Mouse (Mus musculus): ENCODE results near the gene Tnnt1. TPM values are rescaled to one million over a fixed set of nuclear protein-coding genes. Genes with fewer than 3 reads are reported as not detected.

Gene Tnnt1
- polyA plus RNA-seq, 1 experiment from 2014 or later = 64.7 TPM

DNA sequence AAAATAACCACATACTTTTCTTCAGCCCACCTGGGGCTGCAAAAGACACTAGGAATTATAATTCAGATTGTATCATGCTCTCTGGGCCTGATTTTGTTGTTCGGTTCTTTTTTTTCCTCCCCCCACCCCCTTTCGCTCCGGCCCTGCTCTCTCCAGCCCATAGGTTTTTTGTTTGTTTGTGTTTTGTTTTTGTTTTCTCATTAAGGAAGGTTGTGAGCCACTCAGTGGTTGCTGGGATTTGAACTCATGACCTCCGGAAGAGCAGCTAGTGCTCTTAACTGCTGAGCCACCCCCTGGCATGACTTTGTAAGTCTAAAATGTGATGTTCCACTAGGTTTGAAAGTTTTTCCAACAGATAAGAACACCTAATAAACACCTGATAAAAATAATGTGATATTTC, 13.1 kb downstream of the Tnnt1 start:
- H3K9me3 ChIP-seq (ENCODE audit: control insufficient read depth, low read length) = no peaks in the 10 kb centered on the region
- no peak overlapping the region for H3K4me3 ChIP-seq (ENCODE audit: low read depth, low read length)
- H3K36me3 ChIP-seq (ENCODE audit: control insufficient read depth, insufficient read depth, low read length) = no peaks in the 10 kb centered on the region
- H3K4me1 ChIP-seq (ENCODE audit: control insufficient read depth, insufficient read depth, low read length) = peaks cover 12% of the 10 kb centered on the region; the same call in 1 of the 2 replicates
- no peak overlapping the region for H3K9ac ChIP-seq (ENCODE audit: low read length)
- ATAC-seq (ENCODE audit: insufficient number of reproducible peaks, low FRiP score, low TSS enrichment, low read depth) (no peak), DNase-seq (ENCODE audit: low spot score) (no peak)
- no peak overlapping the region for H3K4me2 ChIP-seq (ENCODE audit: low read depth, severe bottlenecking)
- no peaks in the 10 kb centered on the region for H3K27me3 ChIP-seq (ENCODE audit: control insufficient read depth, insufficient read depth, low read length)
- 83% methylated on average over 4 of the region's 4 CpGs for WGBS
- H3K27ac ChIP-seq (replicated peaks; ENCODE audit: low read depth, low read length) = no peak overlapping the region

DNA sequence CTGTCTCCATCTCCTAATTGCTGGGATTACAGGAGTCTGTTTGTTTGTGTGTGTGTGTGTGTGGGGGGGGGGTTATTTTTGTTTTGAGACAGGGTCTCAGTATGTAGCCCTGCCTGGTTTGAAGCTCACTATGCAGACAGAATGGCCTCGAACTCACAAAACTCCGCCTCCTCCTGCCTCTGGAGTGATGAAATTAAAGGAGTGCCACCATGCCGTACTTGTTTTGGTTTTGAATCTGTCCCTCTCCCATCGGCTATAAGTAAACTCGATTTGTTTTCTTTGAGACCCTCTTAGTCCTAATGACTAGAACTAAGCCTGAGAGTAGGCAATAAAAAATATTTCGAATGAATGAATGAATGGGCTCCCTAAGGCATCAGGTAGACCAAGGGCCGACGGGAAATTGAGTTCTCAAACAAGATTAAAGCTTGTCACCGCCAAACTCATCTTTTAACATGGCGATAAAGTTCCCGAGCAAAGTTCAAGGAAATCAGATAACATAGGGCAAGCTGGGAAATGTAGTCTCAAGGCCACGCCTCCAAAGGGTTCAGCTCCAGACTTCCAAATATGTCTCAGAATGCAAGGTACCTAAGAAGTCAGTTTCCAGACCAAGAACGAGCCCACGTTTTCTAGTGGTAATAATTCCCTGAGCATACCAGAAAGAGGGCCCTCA, 13.6 kb downstream of the Tnnt1 start:
- H3K4me2 ChIP-seq (ENCODE audit: low read depth, severe bottlenecking) = peak overlapping the region; percentile 61
- no peak overlapping the region for H3K9ac ChIP-seq (ENCODE audit: low read length)
- H3K4me3 ChIP-seq (ENCODE audit: low read depth, low read length) = peak overlapping the region; percentile 73
- H3K9me3 ChIP-seq (ENCODE audit: control insufficient read depth, low read length) = no peaks in the 10 kb centered on the region
- DNase-seq (ENCODE audit: low spot score) (peak; percentile 44), ATAC-seq (ENCODE audit: insufficient number of reproducible peaks, low FRiP score, low TSS enrichment, low read depth) (no peak)
- H3K27ac ChIP-seq (replicated peaks; ENCODE audit: low read depth, low read length) = no peak overlapping the region
- H3K4me1 ChIP-seq (ENCODE audit: control insufficient read depth, insufficient read depth, low read length) = peaks cover 12% of the 10 kb centered on the region; the same call in 1 of the 2 replicates
- no peaks in the 10 kb centered on the region for H3K27me3 ChIP-seq (ENCODE audit: control insufficient read depth, insufficient read depth, low read length)
- H3K36me3 ChIP-seq (ENCODE audit: control insufficient read depth, insufficient read depth, low read length) = no peaks in the 10 kb centered on the region
- WGBS = 12% methylated on average over 14 of the region's 14 CpGs

DNA sequence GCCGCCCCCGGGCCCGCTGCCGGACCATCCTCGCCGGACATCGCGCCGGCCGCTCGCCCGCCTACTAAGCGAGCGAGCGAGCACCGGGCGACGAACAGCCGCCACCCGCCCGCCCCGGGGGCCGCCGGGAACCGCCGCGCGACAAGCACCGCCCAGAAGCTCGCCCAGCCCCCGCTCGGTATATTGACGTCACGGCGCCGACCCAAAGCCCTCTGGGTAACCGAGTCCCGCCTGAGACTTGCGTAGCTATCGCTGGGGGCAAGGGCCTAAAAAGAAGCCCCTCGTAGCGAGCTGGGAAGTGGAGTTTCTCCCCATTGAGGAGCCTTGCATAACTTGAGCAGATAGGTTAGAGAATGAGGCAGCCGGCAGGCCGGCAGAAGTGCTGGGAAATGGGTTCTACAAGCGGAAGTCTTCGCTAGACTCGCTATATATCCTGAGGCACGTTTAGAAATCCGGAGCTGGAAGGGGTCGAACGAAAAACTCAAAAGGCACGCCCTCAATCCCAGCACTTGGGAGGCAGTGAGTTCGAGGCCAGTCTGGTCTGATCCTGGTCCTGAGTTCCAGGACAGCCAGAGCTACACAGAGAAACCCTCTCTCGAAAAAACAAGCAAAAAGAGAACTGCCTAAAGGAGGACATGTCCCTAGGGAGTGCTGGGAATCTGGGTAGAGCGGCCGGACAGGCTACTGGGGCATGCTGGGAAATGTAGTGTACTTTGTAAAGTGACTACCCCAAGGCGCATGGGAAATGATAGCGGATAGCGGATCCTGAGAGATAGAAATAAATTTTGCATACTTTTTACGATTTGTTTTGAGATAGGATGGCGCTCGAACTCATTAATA, 14.4 kb downstream of the Tnnt1 start, which contains the start of gene Ppp1r12c:
Gene Ppp1r12c (minus strand): TSS at position 123 of the 840 bp plus-strand sequence.
- peak within 1 kb of the TSS; percentile 51; the same call in 1 of the 2 replicates for H3K27ac ChIP-seq (replicated peaks; ENCODE audit: low read depth, low read length)
- WGBS = under 1% methylated on average over 62 of the region's 62 CpGs
- H3K9ac ChIP-seq (ENCODE audit: low read length) = peak within 1 kb of the TSS; percentile 92
- H3K9me3 ChIP-seq (ENCODE audit: control insufficient read depth, low read length) = no peaks in the 10 kb centered on the region
- ATAC-seq (ENCODE audit: insufficient number of reproducible peaks, low FRiP score, low TSS enrichment, low read depth) (peak; percentile 88), DNase-seq (ENCODE audit: low spot score) (peak; percentile 95)
- H3K4me1 ChIP-seq (ENCODE audit: control insufficient read depth, insufficient read depth, low read length) = peaks cover 12% of the 10 kb centered on the region; the same call in 1 of the 2 replicates
- H3K4me2 ChIP-seq (ENCODE audit: low read depth, severe bottlenecking) = peak within 1 kb of the TSS; percentile 61
- 0 out of 2 replicates have a peak, but pooled peaks cover 3% of the 10 kb centered on the region for H3K36me3 ChIP-seq (ENCODE audit: control insufficient read depth, insufficient read depth, low read length)
- H3K4me3 ChIP-seq (ENCODE audit: low read depth, low read length) = peak within 1 kb of the TSS; percentile 73
- no peaks in the 10 kb centered on the region for H3K27me3 ChIP-seq (ENCODE audit: control insufficient read depth, insufficient read depth, low read length)

- 0 out of 2 replicates have a peak, but pooled peaks cover 3% of the 10 kb centered on the region for H3K36me3 ChIP-seq (ENCODE audit: control insufficient read depth, insufficient read depth, low read length)
- H3K9ac ChIP-seq (ENCODE audit: low read length) = peak overlapping the region; percentile 92
- DNase-seq (ENCODE audit: low spot score) = peak; percentile 52
- H3K27ac ChIP-seq (replicated peaks; ENCODE audit: low read depth, low read length) = peak overlapping the region; percentile 51; the same call in 1 of the 2 replicates
- ATAC-seq (ENCODE audit: insufficient number of reproducible peaks, low FRiP score, low TSS enrichment, low read depth) = peak; percentile 28
- H3K4me1 ChIP-seq (ENCODE audit: control insufficient read depth, insufficient read depth, low read length) = peaks cover 12% of the 10 kb centered on the region; the same call in 1 of the 2 replicates
- no peaks in the 10 kb centered on the region for H3K9me3 ChIP-seq (ENCODE audit: control insufficient read depth, low read length)
- WGBS = under 1% methylated on average over 21 of the region's 52 CpGs
- H3K4me2 ChIP-seq (ENCODE audit: low read depth, severe bottlenecking) = peak overlapping the region; percentile 61
- no peaks in the 10 kb centered on the region for H3K27me3 ChIP-seq (ENCODE audit: control insufficient read depth, insufficient read depth, low read length)
- H3K4me3 ChIP-seq (ENCODE audit: low read depth, low read length) = peak overlapping the region; percentile 73
Measured at GRCm38 (mm10) chr7:4500892-4501471, 15.2 kb downstream of the Tnnt1 start.

GRCm38 (mm10) chr7:4499034-4499433, 17.1 kb downstream of the Tnnt1 start:
- no peak for DNase-seq (ENCODE audit: low spot score)
- Histone ChIP-seq H3K27ac (replicated peaks; ENCODE audit: low read depth, low read length) (no peak overlapping the region), H3K36me3 (ENCODE audit: control insufficient read depth, insufficient read depth, low read length) (0 out of 2 replicates have a peak, but pooled peaks cover 3% of the 10 kb centered on the region), H3K9ac (ENCODE audit: low read length) (no peak overlapping the region), H3K4me3 (ENCODE audit: low read depth, low read length) (no peak overlapping the region), H3K27me3 (ENCODE audit: control insufficient read depth, insufficient read depth, low read length) (no peaks in the 10 kb centered on the region), H3K9me3 (ENCODE audit: control insufficient read depth, low read length) (no peaks in the 10 kb centered on the region), H3K4me2 (ENCODE audit: low read depth, severe bottlenecking) (no peak overlapping the region), H3K4me1 (ENCODE audit: control insufficient read depth, insufficient read depth, low read length) (peaks cover 12% of the 10 kb centered on the region; the same call in 1 of the 2 replicates)
- 91% methylated on average over 4 of the region's 4 CpGs for WGBS
- no peak for ATAC-seq (ENCODE audit: insufficient number of reproducible peaks, low FRiP score, low TSS enrichment, low read depth)

DNA sequence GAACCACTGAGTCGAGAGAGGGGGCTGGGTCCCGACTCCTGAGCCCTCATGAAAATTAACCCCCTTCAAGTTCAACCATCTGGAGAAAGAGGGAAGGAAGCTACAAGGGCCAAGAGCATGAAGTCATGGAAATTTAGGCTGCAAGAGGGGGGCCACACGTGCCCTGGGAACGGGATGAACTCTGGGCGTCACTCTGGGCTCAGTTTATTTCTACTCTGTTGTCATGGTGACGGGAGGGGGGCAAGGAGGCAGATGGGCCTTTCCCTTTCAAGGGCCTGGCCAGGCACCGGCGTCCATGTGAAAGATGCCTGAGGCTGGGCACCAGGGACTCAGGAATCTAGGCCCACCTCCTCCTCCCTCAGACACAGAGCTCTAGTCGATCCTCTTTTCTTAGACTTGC, 17.9 kb downstream of the Tnnt1 start:
- Histone ChIP-seq H3K4me1 (ENCODE audit: control insufficient read depth, insufficient read depth, low read length) (peaks cover 12% of the 10 kb centered on the region; the same call in 1 of the 2 replicates), H3K4me3 (ENCODE audit: low read depth, low read length) (no peak overlapping the region), H3K27ac (replicated peaks; ENCODE audit: low read depth, low read length) (no peak overlapping the region), H3K9me3 (ENCODE audit: control insufficient read depth, low read length) (no peaks in the 10 kb centered on the region), H3K27me3 (ENCODE audit: control insufficient read depth, insufficient read depth, low read length) (no peaks in the 10 kb centered on the region), H3K4me2 (ENCODE audit: low read depth, severe bottlenecking) (no peak overlapping the region), H3K36me3 (ENCODE audit: control insufficient read depth, insufficient read depth, low read length) (0 out of 2 replicates have a peak, but pooled peaks cover 3% of the 10 kb centered on the region), H3K9ac (ENCODE audit: low read length) (no peak overlapping the region)
- peak; percentile 35 for DNase-seq (ENCODE audit: low spot score)
- ATAC-seq (ENCODE audit: insufficient number of reproducible peaks, low FRiP score, low TSS enrichment, low read depth) = no peak
- 46% methylated on average over 9 of the region's 9 CpGs for WGBS

DNA sequence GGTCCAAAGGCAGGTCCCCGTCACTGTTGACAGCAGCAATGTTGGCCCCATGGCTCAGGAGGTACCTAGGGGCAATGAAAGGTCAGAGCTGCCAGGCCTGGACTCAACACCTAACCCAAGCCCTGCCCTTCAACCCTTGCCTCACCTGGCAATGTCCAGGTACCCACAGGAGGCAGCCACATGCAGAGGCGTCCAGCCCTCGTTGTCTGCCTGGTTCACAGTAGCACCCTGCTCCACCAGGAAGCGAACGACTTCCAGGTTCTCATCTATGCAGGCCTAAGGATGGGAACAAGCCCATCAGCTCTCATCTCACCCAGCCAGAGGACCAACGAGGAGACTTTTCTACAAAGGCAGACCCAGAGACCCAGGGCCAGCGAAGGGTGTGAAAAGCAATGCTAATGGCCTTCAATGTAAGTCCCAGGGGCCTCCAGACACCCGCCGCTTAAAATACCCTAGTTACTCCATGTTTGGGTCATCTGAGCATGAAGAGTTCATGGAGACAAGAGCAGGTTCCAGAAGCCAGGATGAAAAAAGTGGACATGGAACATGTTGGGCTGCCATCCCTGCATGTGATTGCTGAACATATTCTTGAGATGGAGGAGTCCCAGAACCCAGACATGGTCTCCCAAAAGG, 18.8 kb downstream of the Tnnt1 start:
- H3K4me2 ChIP-seq (ENCODE audit: low read depth, severe bottlenecking) = no peak overlapping the region
- ATAC-seq (ENCODE audit: insufficient number of reproducible peaks, low FRiP score, low TSS enrichment, low read depth) (no peak), DNase-seq (ENCODE audit: low spot score) (no peak)
- 0 out of 2 replicates have a peak, but pooled peaks cover 3% of the 10 kb centered on the region for H3K36me3 ChIP-seq (ENCODE audit: control insufficient read depth, insufficient read depth, low read length)
- no peaks in the 10 kb centered on the region for H3K27me3 ChIP-seq (ENCODE audit: control insufficient read depth, insufficient read depth, low read length)
- no peak overlapping the region for H3K4me3 ChIP-seq (ENCODE audit: low read depth, low read length)
- H3K27ac ChIP-seq (replicated peaks; ENCODE audit: low read depth, low read length) = no peak overlapping the region
- 92% methylated on average over 9 of the region's 9 CpGs for WGBS
- H3K4me1 ChIP-seq (ENCODE audit: control insufficient read depth, insufficient read depth, low read length) = peaks cover 12% of the 10 kb centered on the region; the same call in 1 of the 2 replicates
- no peaks in the 10 kb centered on the region for H3K9me3 ChIP-seq (ENCODE audit: control insufficient read depth, low read length)
- no peak overlapping the region for H3K9ac ChIP-seq (ENCODE audit: low read length)

Data from limb, embryonic 11.5 days (tissue).